Mouse (Mus musculus): Measurements from ENCODE around the gene Pdcd2l. TPM values are rescaled to one million over a fixed set of nuclear protein-coding genes. Genes with fewer than 3 reads are reported as not detected.
"Not testable (repeated sequence)": the region's sequence is repeated elsewhere in the genome, so short reads cannot be mapped to it uniquely, and the experiment has no call there.

Gene Pdcd2l
- total and polyA plus RNA-seq, 2 experiments from 2014 or later: 41.9 to 44.0 TPM

- no peak for TF ChIP-seq CTCF (IDR thresholded peaks at IDR 0.05; ENCODE audit: low read depth)
- TF ChIP-seq EP300 (IDR thresholded peaks at IDR 0.05; ENCODE audit: low read depth): no peak
- DNase-seq (ENCODE audit: low spot score) (no peak), ATAC-seq (ENCODE audit: insufficient read depth, low read depth) (no peak)
- no peak overlapping the region for H3K4me2 ChIP-seq (ENCODE audit: low read depth, low read length)
- peaks cover 100% of the 10 kb centered on the region for H3K36me3 ChIP-seq (replicated peaks; ENCODE audit: control insufficient read depth, insufficient read depth, low read length)
- no peak overlapping the region for H3K9ac ChIP-seq (replicated peaks; ENCODE audit: low read depth, low read length)
- no peak overlapping the region for H3K4me3 ChIP-seq (ENCODE audit: low read depth, low read length)
- H3K27me3 ChIP-seq (ENCODE audit: control insufficient read depth, insufficient read depth, low read length): no peaks in the 10 kb centered on the region
- WGBS: 94% methylated on average over 6 of the region's 6 CpGs
- H3K9me3 ChIP-seq (replicated peaks; ENCODE audit: control insufficient read depth, low read length): no peaks in the 10 kb centered on the region
- no peaks in the 10 kb centered on the region for H3K4me1 ChIP-seq (ENCODE audit: control insufficient read depth, insufficient read depth)
- no peak overlapping the region for H3K27ac ChIP-seq (ENCODE audit: low read depth)
Measured at GRCm38 (mm10) chr7:34206331-34206730, 9.9 kb upstream of the Pdcd2l start.

- H3K4me1 ChIP-seq (ENCODE audit: control insufficient read depth, insufficient read depth); H3K9me3 ChIP-seq (replicated peaks; ENCODE audit: control insufficient read depth, low read length); H3K4me2 ChIP-seq (ENCODE audit: low read depth, low read length); DNase-seq (ENCODE audit: low spot score); ATAC-seq (ENCODE audit: insufficient read depth, low read depth); H3K4me3 ChIP-seq (ENCODE audit: low read depth, low read length); H3K27ac ChIP-seq (ENCODE audit: low read depth); H3K9ac ChIP-seq (replicated peaks; ENCODE audit: low read depth, low read length); H3K27me3 ChIP-seq (ENCODE audit: control insufficient read depth, insufficient read depth, low read length): not testable (repeated sequence)
- H3K36me3 ChIP-seq (replicated peaks; ENCODE audit: control insufficient read depth, insufficient read depth, low read length): peaks cover 67% of the 10 kb centered on the region
- 87% methylated on average over 10 of the region's 10 CpGs for WGBS
Measured at GRCm38 (mm10) chr7:34202147-34202546, 5.7 kb upstream of the Pdcd2l start.

GRCm38 (mm10) chr7:34200829-34201228, 4.4 kb upstream of the Pdcd2l start:
- Histone ChIP-seq H3K27ac (ENCODE audit: low read depth) (no peak overlapping the region), H3K36me3 (replicated peaks; ENCODE audit: control insufficient read depth, insufficient read depth, low read length) (peaks cover 54% of the 10 kb centered on the region), H3K4me2 (ENCODE audit: low read depth, low read length) (no peak overlapping the region), H3K27me3 (ENCODE audit: control insufficient read depth, insufficient read depth, low read length) (no peaks in the 10 kb centered on the region), H3K9me3 (replicated peaks; ENCODE audit: control insufficient read depth, low read length) (no peaks in the 10 kb centered on the region), H3K4me1 (ENCODE audit: control insufficient read depth, insufficient read depth) (peaks cover 3% of the 10 kb centered on the region; the same call in 1 of the 2 replicates), H3K4me3 (ENCODE audit: low read depth, low read length) (no peak overlapping the region), H3K9ac (replicated peaks; ENCODE audit: low read depth, low read length) (no peak overlapping the region)
- 100% methylated on average over 2 of the region's 2 CpGs for WGBS
- no peak for ATAC-seq (ENCODE audit: insufficient read depth, low read depth)
- no peak for DNase-seq (ENCODE audit: low spot score)
- TF ChIP-seq CTCF (IDR thresholded peaks at IDR 0.05; ENCODE audit: low read depth) (no peak), EP300 (IDR thresholded peaks at IDR 0.05; ENCODE audit: low read depth) (no peak)

GRCm38 (mm10) chr7:34198346-34198745, 1.9 kb upstream of the Pdcd2l start:
- 43% methylated on average over 3 of the region's 3 CpGs for WGBS
- DNase-seq (ENCODE audit: low spot score): no peak
- no peak overlapping the region for H3K4me3 ChIP-seq (ENCODE audit: low read depth, low read length)
- H3K27me3 ChIP-seq (ENCODE audit: control insufficient read depth, insufficient read depth, low read length): no peaks in the 10 kb centered on the region
- no peak overlapping the region for H3K27ac ChIP-seq (ENCODE audit: low read depth)
- no peak for TF ChIP-seq EP300 (IDR thresholded peaks at IDR 0.05; ENCODE audit: low read depth)
- TF ChIP-seq CTCF (IDR thresholded peaks at IDR 0.05; ENCODE audit: low read depth): peak; percentile 52
- no peak overlapping the region for H3K4me2 ChIP-seq (ENCODE audit: low read depth, low read length)
- no peak for ATAC-seq (ENCODE audit: insufficient read depth, low read depth)
- H3K9me3 ChIP-seq (replicated peaks; ENCODE audit: control insufficient read depth, low read length): no peaks in the 10 kb centered on the region
- peaks cover 8% of the 10 kb centered on the region; the same call in 1 of the 2 replicates for H3K4me1 ChIP-seq (ENCODE audit: control insufficient read depth, insufficient read depth)
- H3K36me3 ChIP-seq (replicated peaks; ENCODE audit: control insufficient read depth, insufficient read depth, low read length): peaks cover 33% of the 10 kb centered on the region
- H3K9ac ChIP-seq (replicated peaks; ENCODE audit: low read depth, low read length): no peak overlapping the region

- WGBS: 57% methylated on average over 3 of the region's 3 CpGs
- peaks cover 8% of the 10 kb centered on the region; the same call in 1 of the 2 replicates for H3K4me1 ChIP-seq (ENCODE audit: control insufficient read depth, insufficient read depth)
- DNase-seq (ENCODE audit: low spot score) (no peak), ATAC-seq (ENCODE audit: insufficient read depth, low read depth) (no peak)
- H3K9ac ChIP-seq (replicated peaks; ENCODE audit: low read depth, low read length): peak overlapping the region; percentile 93
- H3K36me3 ChIP-seq (replicated peaks; ENCODE audit: control insufficient read depth, insufficient read depth, low read length): peaks cover 21% of the 10 kb centered on the region
- no peaks in the 10 kb centered on the region for H3K9me3 ChIP-seq (replicated peaks; ENCODE audit: control insufficient read depth, low read length)
- TF ChIP-seq CTCF (IDR thresholded peaks at IDR 0.05; ENCODE audit: low read depth): peak; percentile 28
- no peak for TF ChIP-seq EP300 (IDR thresholded peaks at IDR 0.05; ENCODE audit: low read depth)
- H3K27me3 ChIP-seq (ENCODE audit: control insufficient read depth, insufficient read depth, low read length): no peaks in the 10 kb centered on the region
- peak overlapping the region; percentile 96 for H3K4me3 ChIP-seq (ENCODE audit: low read depth, low read length)
- H3K27ac ChIP-seq (ENCODE audit: low read depth): no peak overlapping the region; the same call in 1 of the 2 replicates
- peak overlapping the region; percentile 90 for H3K4me2 ChIP-seq (ENCODE audit: low read depth, low read length)
Measured at GRCm38 (mm10) chr7:34195632-34196031, 829 bp downstream of the Pdcd2l start.

- no peak for DNase-seq (ENCODE audit: low spot score)
- no peak for TF ChIP-seq CTCF (IDR thresholded peaks at IDR 0.05; ENCODE audit: low read depth)
- no peak for TF ChIP-seq EP300 (IDR thresholded peaks at IDR 0.05; ENCODE audit: low read depth)
- no peak overlapping the region for H3K27ac ChIP-seq (ENCODE audit: low read depth)
- peaks cover 39% of the 10 kb centered on the region for H3K36me3 ChIP-seq (replicated peaks; ENCODE audit: control insufficient read depth, insufficient read depth, low read length)
- no peaks in the 10 kb centered on the region for H3K9me3 ChIP-seq (replicated peaks; ENCODE audit: control insufficient read depth, low read length)
- WGBS: 91% methylated on average over 6 of the region's 6 CpGs
- no peak for ATAC-seq (ENCODE audit: insufficient read depth, low read depth)
- H3K4me2 ChIP-seq (ENCODE audit: low read depth, low read length): no peak overlapping the region
- H3K4me3 ChIP-seq (ENCODE audit: low read depth, low read length): no peak overlapping the region
- H3K9ac ChIP-seq (replicated peaks; ENCODE audit: low read depth, low read length): no peak overlapping the region
- H3K4me1 ChIP-seq (ENCODE audit: control insufficient read depth, insufficient read depth): peaks cover 8% of the 10 kb centered on the region; the same call in 1 of the 2 replicates
- H3K27me3 ChIP-seq (ENCODE audit: control insufficient read depth, insufficient read depth, low read length): no peaks in the 10 kb centered on the region
Measured at GRCm38 (mm10) chr7:34192825-34193224, 3.6 kb downstream of the Pdcd2l start.

Data from heart, postnatal 0 days (tissue).